Mouse (Mus musculus) left cerebral cortex, postnatal 25 days (tissue): ENCODE results near the gene Rasa3. TPM values are rescaled to one million over a fixed set of nuclear protein-coding genes. Genes with fewer than 3 reads are reported as not detected.

Source experiments
- DNase-seq, 2 experiments: peaks; one replicate each; pipeline ENCODE4 v3.0.0; 2022; ENCODE audit warnings: low spot score in 2 of 2, mixed read lengths in 1 of 2
- intact Hi-C: fragments of 180-260 bp; cut with DNase I; formaldehyde crosslinking; loops from one replicate; pipeline ENCODE4 v1.15.1; 2025
- total RNA-seq, 2 experiments: library from RNA; stranded (reverse); gene quantifications; 2 replicates each; pipeline ENCODE4 v1.2.3; 2021

Gene Rasa3
- total RNA-seq, 2 experiments from 2014 or later = 56.7 TPM

DNA sequence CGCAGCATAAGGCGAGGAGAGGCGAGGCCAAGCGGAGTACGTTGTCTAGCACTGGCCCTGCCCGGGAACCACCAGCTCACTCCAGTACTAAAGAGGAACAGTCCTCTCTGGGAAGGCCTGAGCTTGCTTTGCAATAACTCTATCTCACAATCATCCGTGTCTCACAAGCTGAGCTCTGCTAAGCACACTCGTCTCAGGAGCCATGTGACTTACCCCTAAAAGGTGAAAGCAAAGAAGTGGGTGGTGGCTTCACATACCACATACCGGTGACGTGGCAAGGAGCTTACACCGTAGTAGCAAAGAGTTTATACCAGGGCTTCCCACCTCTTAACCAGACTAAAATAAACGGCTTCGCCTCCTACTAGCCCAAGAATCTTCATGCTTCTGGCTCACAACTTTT lies 17.1 kb downstream of the Rasa3 start:
- intact Hi-C loops = no loop called here
- DNase-seq = peak in 1 of 2 experiments; percentile 70

DNA sequence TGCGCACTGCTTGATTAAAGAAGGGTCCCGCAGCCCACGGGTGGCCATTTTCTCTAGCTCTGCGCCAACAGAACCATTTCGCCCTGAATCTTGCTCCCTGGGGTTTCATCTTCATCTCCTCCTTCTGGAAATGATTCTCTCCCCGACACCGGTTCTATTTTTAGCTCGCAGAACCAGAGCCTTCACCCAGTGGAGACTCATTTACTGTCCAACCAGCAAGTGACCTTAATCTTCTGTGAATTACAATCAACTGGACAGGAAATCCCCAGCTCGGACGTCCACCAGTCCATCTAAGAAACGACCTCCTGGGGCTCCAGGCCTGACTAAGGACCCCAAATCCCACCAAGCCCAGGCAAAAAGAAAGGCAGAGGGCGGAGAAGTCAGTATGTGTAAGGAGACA lies 19.9 kb downstream of the Rasa3 start:
- no peak for DNase-seq
- intact Hi-C loops = no loop called here

DNA sequence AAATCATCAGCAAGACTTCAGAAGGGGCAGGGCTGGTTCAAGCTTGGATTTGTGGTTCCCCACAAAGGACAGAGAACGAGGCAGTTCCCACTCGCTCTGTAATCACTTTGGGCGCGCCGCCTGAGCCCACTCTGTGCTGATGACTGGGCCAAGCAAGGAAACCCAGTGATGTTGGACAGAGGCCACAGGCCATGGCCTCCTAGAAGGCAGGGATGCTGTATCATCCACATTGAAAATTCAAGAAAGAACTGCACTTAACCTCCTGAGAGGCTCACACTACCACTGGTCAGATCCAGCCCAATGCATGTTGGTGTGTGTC lies 22.4 kb downstream of the Rasa3 start:
- intact Hi-C loops = no loop called here

DNA sequence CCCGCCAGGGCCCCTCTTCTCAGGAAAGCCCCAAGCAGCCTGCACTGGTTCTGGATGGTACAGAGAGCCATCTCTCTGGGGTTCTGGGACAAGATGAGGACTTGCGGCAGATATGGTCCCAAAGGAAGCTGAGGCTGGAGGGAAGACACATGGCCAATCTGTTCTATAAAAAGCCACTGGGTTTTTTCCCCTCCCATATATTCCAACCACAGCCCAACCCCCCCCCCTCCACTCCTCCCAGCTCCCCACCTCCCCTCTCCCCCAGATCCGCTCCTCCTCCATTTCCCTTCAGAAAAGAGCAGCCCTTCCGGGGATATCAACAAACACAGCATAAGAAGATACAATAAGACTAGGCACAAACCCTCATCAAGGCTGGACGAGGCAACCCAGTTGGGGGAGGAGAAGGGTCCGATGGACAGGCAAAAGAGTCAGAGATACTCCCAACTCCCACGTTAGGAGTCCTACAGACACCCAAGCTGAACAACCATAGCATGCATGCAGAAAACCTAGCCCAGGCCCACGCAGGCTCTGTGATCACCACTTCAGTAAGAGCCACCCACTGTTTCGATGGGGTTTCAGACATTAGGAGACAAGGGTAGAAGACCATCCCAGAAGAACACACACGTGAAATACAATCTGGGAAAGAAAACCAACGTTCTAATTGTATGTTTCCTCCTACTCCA lies 22.9 kb downstream of the Rasa3 start:
- intact Hi-C loops = no loop called here
- no peak for DNase-seq

More for the DNA sequence above, 22.4 kb downstream of the Rasa3 start:
- DNase-seq = no peak

DNA sequence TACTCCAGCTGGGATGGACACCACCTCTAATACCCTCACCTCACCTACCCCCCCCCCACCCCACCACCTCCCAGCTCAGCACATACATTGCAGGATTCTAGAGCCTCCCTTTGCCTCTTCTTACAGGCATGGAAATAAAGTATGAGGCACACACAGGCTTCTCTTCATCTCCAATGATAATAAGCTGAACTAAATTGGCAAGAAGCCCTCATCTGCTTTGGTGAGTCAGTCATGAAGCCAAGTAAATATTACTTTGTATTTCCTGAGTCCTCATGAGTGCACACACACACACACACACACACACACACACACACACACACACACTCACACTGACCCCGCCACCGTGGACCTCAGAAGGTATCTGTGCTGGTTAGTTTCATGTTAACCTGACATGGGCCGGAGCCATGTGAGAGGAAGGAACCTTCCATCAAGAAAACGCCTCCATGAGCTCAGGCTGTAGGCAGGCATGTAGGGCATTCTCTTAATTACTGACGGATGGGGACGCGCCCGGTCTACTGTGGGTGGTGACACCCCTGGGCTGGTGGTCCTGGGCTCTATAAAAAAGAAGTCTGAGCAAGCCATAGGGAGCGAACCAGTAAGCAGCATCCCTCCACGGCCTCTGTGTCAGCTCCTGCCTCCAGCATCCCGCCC lies 26.7 kb downstream of the Rasa3 start:
- intact Hi-C loops = no loop called here
- DNase-seq = peak in 1 of 2 experiments; percentile 50

DNA sequence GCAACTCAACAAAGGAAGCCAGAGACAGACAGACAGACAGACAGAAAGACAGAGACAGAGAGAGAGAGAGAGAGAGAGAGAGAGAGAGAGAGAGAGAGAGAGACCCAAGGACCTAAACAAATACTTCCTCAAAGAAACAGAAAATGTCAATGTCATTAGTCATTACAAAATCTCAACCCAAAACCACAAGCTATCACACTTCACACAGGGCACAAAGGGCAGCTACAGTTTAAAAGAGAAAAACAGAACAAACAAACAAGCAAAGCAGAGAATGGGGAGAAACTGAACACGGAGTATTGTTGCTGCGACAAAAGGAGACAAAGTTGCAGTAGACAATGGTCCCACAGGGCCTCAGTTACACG lies 28.3 kb downstream of the Rasa3 start:
- intact Hi-C loops = no loop called here
- no peak for DNase-seq

DNA sequence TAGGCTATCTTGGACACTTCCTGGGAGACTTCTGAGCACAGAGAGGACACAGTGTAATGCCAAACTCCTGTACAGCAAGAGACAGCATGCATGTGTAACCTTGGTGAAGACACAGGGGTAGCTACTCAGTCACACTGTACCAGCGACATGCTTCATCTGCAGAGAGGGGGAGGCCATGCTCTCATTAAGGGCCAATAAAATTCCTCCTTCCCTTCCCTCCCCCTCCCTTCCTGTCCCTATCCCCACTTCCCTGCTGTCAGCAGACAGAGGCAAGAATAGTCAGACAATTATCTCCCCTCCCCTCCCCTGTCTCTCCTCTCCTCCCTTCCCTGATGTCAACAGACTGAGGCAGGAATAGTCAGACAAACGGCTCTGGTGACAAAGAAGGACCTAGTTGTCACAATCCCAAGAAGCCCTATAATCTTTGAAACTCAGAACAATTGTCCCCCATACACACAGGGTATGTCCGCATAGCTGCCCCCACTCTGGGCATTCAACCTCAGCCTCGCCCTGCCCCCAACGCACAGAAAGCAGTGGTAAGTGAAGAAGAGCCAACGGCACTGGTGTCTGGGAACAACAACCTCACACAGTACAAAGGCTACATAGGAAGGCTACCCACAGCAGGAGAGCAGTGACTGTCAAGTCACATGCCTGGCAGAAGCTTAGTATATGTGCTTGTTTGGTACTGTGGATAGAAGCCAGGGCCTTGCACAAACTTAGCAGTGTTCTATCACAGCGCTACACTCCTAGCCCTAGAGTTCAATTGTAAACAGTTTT lies 28.8 kb downstream of the Rasa3 start:
- no peak for DNase-seq
- intact Hi-C loops = no loop called here

DNA sequence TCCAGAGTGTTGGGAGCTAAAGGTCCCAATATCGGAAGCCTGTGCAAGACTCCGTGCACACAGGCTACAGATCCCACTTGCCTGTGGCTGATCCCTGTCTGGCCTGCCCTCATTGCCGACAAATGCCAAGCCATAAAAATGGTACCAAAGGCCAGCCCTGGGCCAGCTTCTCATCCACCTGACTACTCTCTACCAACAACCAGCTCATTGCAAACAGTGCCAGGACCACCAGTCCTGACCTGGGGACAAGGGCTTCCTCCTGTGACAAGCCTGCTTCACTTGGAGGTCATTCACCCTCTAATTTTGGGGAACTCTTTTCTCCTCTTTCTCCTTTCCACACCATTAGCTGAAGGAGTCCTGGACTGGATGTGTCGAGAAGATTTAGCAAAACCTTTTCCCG lies 29.8 kb downstream of the Rasa3 start:
- no peak for DNase-seq
- intact Hi-C loops = no loop called here

DNA sequence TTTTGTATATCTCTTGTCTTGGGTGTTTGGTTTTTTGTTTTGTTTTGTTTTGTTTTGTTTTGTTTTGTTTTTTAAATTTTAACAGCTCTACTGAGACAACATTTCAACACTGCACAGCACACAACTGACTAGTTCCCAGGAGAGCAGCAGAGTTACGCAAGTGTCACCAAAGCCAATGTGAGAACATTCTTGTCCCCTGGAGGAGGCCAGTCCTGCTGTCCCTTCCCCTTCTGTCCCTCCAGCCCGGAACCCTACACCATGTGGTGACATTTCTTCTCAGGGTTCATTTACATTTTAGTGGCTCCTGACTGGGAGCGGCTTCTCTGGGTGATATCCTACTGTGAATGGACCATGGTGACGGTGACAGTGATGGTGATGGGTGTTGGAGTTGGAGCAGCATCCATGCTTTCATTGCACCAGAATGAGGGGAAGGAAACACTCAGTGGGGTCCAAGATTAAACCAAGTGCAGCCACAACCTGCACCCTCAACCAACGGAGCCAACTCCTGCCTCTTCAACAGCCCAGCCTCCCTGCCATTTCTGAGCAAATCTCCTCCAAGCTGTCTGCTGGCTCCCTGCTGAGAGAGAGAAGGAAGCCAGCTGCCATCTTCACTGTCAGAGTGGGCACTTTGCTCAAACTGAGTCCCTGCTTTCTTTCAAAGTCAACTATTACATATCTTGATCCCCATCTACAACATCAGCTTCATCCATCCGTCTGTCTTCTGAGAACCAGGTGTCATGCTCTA lies 32.3 kb downstream of the Rasa3 start:
- intact Hi-C loops = loop anchor here (1.0 to 2.0 kb wide), 2 partner anchors 20 to 31 kb away; no protein-coding TSS in a partner anchor
- peak in 1 of 2 experiments; percentile 42 for DNase-seq

DNA sequence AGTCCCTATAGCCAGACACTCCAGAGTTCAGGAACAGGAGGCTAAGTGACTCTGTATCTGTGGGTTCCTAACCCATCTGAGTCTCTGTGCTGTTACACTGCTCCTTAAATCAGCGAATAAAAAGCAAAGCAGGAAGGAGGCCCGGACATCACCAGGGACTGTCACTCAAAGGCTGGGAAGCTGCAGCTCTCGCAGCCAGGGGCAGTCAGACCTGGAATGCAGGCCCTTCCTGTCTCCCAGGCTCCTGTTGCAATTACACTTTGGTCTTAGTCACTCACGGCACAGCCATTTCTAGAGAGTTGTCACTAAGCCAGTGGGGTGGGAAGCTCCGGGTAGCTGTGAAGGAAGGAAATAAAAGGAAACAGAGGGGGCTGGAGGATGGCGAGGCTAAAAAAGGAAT lies 33.2 kb downstream of the Rasa3 start:
- peak; percentile 73 to 93 for DNase-seq
- intact Hi-C loops = loop anchor here (1.0 to 2.0 kb wide), 2 partner anchors 19 to 32 kb away; no protein-coding TSS in a partner anchor

DNA sequence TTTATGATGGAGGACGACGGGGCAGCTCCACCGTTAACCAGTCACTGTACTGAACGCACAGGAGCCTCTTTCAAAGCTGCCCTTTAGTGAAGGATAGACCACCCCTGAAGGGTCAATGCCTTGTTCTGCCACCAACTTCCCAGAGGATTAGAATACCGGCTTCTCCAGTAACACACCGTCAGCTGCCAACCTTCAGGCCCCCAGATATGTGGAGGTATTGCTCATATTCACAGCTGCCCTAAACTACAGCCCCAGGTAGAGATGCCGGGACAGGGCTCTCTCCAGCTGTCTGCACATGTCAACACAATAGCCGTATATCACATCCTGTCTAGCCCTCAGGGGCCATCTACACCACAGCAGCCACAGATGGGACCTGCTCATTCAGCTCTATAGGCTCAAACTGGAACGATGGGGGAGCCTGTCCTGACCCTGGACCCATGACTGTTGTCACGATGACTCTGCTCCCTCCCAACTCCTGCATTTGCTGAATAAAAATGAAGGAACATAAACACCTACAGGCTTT lies 34.7 kb downstream of the Rasa3 start:
- DNase-seq = no peak
- intact Hi-C loops = no loop called here

DNA sequence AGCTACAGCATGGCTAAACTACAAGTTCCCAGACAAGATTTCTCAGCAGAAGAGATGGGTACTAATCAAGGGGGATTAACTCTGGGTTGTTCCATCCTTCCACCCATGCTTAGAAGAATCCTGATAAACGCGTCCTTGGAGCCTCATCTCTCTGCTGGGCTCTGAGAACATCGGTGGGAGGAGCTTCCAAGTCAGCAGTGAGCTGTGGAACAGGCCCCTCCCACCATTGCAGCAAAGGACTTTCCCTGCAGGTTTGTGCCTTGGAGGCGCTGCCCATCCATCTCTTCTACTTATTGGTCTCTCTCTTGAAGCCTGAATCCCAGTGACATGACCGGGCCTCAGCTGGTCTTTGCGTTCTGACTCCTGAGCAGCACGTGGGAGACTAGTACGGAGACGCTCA lies 36.2 kb downstream of the Rasa3 start:
- DNase-seq = peak in 1 of 2 experiments; percentile 66
- intact Hi-C loops = no loop called here

DNA sequence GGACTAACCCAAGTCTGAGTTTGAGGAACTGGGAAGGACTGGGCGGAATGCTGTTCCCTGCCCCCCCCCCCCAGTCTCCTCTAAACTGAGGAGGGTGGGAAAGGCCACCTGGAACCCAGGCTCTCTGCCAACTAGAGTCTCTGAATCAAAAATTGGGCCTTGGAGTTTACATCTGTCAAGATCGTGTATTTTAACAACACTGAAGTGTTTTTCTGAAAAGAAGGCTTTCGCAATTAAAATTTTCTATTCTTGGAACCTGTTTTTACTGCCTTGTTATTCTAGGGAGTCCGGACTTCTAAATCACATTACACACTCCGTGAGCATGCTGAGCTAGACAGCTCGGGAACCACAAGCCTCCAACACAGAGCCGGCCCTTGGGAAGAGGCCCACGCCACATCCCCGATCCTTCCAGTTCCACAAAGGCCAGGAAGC lies 36.9 kb downstream of the Rasa3 start:
- intact Hi-C loops = no loop called here
- DNase-seq = peak in 1 of 2 experiments; percentile 73

DNA sequence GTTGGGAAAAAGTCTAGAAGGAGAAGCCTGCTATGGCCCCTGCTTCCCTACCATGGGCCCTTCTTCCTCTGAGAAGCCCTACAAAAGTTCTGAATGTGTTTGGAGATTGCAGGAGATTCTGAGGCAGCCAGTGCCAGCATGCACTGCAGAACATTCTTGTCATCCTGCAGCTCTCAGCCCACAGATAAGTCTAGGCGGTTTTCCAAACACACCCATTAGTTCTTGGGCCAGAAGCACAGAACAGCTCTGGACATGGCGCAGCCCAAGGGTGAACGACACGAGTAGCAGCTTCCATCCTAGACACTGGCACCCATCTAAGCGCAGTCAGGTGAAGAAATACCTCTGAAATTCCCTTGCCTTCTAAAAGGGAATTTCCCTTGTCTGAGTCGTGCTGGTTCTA lies 44.3 kb downstream of the Rasa3 start:
- intact Hi-C loops = no loop called here
- no peak for DNase-seq

DNA sequence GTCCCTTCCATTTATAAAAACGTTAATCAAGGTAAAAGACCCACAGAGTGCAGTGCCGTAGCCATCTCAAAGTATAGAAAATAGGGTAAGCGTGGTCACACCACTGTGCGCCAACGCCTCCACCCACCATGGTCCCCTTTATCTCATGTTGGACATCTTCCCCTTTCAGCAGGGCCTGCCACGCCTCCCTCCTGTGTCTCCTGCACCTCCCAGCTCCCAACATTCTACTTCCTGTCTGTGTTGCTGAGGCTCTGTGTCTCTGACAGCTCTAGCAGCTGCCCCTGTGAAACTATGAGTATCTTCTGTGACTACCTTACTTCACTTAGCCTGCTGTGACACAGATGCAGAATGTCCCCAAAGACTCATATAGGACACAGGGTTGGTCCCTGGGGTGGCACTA lies 45.1 kb downstream of the Rasa3 start:
- no peak for DNase-seq
- intact Hi-C loops = no loop called here

DNA sequence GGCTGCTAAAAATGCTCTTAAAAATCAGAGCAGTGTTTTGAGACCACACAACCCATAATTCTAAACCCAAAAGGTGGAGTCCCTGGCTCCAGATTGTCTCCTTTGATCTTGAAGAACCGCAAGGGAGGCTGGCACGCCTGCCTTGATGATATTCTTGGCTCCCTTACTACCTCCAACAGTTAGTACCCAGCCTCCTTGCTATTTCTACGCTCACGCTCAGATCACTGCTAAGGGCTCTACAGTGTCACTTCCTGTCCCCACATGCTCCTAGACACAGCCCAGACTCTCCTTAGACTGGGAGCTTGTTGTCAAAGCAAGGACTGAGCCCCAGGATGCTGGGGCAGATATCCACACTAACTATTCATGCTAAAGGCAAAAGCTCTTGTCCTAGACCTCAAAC lies 46.6 kb downstream of the Rasa3 start:
- no peak for DNase-seq
- intact Hi-C loops = no loop called here

DNA sequence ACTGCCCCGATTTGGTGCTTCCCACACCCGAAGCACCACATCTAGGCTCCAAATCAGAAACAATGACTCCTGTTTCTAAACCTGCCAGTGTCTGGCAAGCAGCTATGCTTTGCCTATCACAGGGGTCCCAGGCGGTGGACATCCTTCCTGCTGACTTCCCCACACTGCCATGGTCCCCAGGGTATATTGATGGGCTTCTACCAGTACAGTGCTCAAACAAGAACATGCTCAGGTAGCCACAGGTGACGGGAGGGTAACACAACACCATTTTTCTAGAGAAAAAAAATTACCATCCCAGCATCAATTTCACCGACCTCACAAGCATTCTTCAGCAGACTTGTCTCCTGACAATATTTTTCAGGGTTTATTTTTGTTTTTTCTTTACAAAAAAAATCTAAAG lies 47.2 kb downstream of the Rasa3 start:
- DNase-seq = no peak
- intact Hi-C loops = no loop called here

DNA sequence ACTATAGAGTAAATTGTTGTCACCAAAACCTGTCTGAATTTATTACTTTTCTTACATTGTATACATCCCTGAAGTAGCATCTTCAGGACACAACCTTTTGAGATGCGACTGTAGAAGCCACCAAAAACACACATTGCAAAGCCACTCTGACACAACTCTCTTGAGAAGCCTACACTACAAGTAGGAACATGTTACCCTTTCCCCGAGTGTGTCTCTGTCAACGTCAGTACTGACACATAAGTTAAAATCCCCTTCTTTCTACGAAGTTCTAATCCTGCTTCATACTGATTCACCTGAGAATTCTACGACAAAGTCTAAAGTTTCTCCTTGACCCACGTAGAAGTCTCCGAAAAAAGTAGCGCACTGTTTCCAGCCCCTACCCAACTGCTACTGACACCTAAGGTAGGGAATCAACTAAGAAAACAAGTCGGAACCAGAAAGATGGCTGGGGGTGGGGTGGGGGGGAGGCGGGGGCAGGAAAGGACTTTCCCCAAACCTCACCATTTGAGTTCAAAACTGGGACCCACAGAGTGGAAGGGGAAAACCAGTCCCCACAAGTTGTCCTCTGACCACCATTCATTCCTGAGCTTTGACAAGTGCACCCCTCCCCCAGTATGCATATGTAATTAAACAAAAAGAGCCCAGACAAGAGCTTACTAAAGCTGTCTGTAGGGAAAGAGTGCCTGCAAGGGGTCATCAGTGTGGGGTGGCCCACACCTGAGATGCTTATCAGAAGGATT lies 47.9 kb downstream of the Rasa3 start:
- no peak for DNase-seq
- intact Hi-C loops = no loop called here

DNA sequence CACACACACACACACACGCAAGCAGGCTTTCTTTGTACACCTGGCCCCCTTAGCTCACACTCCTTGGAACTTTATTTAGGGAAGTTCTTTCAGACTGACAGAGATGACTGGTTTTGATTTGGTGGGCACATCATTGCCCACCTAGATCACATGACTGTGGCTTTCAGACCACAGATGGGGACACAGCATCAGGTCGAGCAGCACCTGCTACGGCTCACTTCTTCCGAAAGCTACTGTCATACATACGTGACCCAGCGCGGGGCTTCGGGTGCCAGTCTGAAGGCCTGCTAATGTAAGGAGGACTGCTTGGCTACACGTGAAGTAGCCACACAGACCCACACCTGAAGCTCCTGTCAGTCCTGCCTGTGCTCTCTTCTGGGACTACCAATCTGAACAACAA lies 49.3 kb downstream of the Rasa3 start:
- intact Hi-C loops = no loop called here
- no peak for DNase-seq
